Mouse (Mus musculus) adrenal gland, postnatal 36 days (tissue): ENCODE measurements at regions not wholly inside any gene's neighbourhood (a gene's known extent, or its start where the extent isn't known, plus 50 kb on each side); places are given as distances from the start of the nearest gene placed in this dataset.

Experiments
- DNase-seq, 2 experiments: peaks; one replicate each; pipeline ENCODE4 v3.0.0; 2021; ENCODE audit warnings: mixed read lengths in 1 of 2

GRCm38 (mm10) chr9:98791709-98792108 is 50.6 kb upstream of the Prr23a1 start:
- DNase-seq = no peak

GRCm38 (mm10) chr9:98773651-98774185 is 68.6 kb upstream of the Prr23a1 start:
- no peak for DNase-seq

DNA sequence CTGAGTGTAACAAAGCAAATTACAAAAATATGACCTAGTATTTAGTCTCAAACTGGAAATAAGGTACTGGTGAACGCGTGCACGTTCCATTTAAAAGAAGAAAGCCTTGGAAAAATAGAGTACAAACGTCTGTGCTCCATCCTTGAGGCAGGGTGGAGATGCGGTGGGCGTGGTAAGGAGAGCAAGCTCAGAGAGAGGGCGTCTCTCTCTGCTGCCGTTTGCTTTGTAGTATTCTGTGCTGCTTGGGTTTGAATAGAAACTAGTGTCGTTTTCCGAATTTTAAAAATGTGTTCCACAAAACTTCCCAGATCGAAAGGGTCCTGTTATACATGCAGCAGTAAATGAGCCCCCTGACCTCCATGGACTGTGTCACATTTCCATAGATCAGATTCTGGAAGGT is 69.1 kb upstream of the Prr23a1 start:
- no peak for DNase-seq

DNA sequence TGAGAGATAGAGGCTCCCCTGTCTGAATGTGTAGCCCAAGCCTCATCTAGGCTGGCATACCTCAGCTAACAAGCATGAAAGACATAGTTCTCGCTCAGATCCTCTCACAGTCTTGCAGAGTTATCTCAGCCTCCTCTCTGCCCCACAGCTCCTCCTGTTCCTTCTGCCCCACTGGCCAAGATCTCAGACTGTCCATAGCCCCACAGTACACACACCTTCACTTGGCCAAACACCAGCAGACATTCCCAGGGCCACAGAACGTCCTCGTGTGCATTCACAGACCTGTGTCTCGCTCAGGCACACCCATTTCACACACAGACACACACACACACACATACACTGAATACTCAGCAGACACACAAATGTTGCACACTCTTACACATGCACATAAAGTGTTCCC is 87.5 kb upstream of the Prr23a1 start:
- DNase-seq = no peak

- DNase-seq = no peak
Measured at GRCm38 (mm10) chr9:98753356-98753953, 88.8 kb upstream of the Prr23a1 start.

DNA sequence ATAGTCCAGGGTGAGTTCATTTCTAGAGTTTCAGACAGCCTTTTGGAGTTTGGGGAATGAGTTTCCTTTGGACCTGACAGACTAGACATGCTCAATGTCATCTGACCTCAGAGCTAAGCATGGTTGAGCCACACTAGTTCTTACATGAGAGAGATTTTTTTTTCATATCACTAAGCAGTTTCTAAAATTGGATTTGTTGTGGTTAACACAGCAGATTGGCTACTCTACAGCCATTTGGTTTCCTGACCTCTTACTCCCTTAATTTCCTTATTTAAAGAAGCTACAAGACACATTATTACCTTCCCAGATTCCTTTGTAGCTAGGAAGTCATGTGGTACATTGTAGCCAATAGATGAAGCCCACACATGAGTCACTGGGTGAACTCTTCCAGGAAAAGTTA is 98.5 kb upstream of the Prr23a1 start:
- DNase-seq = no peak

DNA sequence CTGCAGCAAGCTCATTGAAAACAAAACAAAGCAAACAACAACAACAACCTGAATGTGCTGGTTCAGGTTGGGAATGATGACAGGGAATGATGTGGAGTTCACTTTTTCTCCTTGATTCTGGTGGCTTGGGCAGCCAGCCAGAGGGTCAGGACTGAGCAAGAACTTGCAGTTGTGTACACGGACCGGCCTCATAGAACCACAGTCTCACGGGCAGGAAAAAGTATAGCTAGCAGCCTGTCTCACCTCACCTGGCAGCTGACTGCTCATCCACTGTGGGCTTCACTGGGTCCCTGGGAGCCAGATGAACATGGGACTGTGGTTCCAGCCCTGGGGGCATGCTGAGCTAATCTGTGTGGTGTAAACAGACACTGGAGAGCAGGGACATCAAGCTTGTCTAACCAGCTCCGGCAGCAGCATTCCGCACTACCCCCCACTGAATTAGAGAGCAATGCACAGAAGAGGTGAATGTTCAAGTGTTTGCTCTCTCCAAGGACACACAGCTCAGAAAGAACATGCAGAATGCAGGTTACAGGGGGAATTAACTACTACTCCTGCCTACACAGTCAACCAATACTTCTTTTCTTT is 114.9 kb upstream of the Prr23a1 start:
- no peak for DNase-seq

GRCm38 (mm10) chr9:98726638-98727037 is 115.7 kb upstream of the Prr23a1 start:
- no peak for DNase-seq

- DNase-seq = no peak
Measured at GRCm38 (mm10) chr9:98722885-98723284, 119.4 kb upstream of the Prr23a1 start.

DNA sequence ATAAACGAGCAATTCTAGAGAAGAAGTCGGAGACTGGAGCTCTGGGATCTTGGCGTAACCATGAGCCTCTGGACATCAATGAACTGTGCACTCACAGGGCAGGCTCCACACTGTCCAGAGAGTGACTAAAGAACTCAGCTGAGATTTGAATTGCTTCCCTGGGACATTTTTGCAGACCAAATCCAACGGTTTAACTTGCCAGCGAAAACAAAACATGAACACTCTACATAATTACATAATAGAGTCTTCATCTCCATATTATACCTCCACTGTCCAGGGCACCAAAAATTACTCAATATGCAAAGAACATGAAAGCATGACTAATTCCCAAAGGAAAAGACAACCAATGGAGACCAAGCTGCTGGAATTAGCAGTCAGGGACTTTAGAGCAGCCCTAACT is 119.9 kb upstream of the Mrps22 start:
- no peak for DNase-seq

DNA sequence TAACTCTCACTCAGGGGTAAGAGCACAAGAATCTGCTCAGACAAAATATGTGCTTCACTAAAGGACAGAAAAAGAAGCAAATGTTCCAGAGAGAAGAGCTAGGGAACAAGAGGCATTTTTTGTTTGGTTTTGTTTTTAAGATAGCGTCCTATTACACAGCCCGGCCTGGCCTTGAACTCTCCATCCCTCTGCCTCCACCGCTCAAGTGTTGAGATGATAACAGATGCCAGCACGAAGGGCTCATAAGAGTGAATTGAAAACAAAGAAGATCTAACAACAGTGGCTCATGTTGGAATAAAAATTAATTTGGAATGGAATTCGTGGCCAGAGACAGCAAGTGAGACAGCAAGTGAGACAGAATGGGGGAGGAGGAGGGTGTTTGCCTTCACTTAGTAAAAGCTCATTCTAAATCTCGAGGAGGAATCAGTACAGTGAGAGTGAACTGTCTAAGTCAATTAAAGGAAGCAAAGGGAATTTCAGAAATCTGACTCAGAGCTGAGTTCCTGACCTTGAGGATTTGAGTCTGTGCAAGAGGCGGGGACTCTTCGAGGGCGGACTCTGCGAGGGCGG is 116.3 kb upstream of the Mrps22 start:
- peak; percentile 32 to 39 for DNase-seq

DNA sequence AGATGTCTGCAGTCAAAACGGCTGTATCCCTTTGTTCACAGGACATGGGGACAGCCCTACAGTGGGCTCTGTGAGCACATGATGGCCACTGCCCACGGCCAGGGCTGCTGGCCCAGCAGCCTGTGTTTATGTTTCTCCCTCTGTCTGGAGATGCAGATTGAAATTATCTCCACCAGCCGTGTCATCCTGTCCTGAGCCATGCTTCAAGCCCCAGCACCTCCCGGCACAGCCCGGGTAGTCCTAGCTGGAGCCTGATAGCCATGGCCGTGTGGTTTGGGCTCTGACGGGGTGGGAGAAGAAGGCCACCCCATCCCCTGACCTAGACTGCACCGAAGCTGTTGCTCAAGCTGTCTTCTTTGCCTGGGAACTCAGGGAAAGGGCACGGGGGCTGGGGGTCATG is 113.2 kb upstream of the Mrps22 start:
- no peak for DNase-seq

DNA sequence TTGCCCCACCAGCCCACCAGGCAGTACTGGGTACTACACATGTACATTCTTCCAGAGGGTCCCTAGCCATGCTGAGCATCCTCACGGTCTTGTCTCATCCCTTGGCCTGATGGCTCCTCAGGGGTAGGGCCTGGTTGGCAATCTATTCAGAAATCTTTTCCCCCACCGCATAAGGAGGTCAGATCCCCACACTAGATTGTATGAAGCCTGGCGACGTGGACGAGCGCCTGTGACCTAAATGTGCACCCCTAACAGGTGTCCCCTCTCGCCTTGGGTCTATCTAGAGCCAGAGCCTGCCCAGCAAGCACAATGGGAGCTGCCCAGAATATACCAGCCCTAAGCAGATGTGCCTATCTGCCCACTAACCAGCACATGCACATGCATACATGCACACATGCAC is 111.4 kb upstream of the Mrps22 start:
- DNase-seq = no peak

GRCm38 (mm10) chr9:98712023-98712563 is 110.6 kb upstream of the Mrps22 start:
- no peak for DNase-seq

DNA sequence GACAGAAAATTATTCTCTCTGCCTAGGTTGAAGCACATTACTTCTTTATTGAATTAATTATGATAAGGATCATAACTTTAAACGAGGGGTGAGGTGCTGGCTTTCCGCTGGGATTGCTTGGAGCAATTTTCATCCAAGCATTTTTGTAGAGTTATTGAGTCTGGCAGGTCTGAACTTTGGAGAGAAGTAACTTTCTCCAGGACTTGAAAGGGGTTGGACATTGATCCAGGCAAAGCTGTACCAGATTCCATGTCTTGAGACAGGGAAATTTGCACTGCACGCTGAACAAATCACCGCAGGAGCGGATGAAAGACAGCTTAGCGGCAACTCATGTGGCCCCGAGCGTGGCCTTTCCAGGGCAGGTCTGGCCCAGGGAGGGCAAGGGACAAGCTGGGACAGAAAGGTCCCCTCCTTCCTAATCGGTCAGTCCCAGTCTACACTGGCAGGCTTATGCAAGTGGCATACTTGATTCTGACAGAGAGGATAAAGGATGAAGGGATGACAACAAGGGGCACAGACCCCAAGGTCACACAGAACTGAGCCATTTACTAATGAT is 108.8 kb upstream of the Mrps22 start:
- no peak for DNase-seq

DNA sequence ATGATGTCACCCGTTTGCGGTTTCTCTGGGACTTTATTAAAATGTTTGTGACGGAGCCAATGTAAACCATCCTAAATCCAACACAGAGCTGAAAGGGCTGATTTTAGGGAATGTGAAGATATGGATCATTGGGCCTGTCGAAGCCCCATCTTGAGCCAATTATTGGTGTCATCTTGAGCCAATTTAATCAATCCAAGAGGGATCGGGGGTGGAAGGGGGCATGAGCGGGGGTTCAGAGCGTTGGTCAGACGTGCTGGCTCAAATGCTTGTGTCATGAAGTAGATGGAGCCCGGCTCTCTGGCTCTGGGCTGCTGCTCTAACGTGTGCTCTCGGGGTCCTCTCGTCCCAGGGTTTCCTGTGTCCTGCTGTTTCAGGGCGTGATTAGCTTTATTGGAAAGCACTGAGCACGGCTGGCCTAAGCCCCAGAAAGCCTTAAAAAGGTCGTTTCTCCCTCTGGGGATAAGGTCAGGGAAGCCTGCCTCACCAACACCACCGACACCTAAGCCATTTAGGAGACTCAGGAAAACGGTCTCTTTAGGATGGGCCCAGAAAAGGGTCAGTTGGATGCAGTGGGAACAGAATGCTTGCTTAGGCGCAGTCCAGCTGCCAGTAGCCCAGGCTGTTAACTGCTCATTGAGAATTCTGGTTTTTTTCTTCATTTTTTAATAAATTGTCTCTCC is 106.7 kb upstream of the Mrps22 start:
- DNase-seq = no peak

- no peak for DNase-seq
Measured at GRCm38 (mm10) chr9:98707491-98707890, 106.0 kb upstream of the Mrps22 start.

DNA sequence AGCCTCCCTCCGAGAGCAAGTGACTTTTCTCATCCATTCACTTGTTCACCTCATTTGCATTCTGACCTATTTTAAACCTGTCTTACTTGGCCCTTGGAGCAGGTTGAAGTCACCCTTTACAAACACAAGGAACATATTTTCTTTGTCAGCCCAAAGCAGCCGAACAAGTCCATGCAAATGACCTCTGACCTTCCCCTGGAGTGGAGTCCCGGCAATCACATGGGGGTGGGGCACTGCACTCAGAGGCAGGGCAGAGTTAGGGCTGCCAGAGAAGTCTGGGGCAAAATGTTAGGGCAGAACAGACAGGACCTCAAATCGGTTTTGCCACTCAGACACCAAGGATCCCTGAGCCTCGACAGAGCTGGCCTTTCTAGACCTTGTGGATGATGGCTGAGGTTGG is 102.7 kb upstream of the Mrps22 start:
- no peak for DNase-seq

DNA sequence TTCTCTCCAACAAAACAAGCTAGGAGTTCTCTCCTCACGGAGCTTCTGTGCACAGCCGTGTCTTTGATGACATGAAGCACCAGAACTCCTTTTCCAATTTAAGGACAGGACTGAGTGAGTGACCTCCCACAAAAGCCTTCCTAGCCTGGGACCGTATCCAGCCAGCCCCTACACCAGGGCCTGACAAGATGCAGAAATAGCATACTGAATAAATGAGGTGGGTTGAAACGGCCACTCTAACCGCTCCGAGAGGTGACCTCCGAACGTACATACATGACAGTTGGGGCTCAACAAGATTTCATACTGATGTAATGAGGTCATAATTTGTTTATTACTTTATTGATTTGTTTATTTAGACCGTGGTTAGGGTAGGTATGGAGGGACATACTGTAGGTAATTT is 101.9 kb upstream of the Mrps22 start:
- DNase-seq = no peak

GRCm38 (mm10) chr9:98700571-98700970 is 99.1 kb upstream of the Mrps22 start:
- no peak for DNase-seq

DNA sequence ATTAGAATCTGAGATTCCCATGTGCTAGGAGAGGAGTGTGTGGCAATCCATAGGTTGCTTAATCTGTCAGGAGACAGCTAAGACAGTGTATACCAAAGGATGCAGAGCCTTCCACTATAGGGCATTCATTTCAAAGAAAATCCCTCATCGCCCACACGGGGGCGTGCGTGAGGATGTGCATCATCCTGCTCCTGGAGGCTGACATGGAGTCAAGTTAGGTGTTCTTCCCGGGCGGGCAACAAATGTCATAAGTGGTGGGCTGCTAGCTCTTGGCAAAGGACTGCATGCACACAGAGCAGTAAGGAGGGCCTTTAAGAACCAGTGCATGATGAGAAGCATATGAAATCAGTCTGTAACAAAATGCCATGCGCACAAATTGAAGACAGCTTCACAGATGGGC is 95.7 kb upstream of the Mrps22 start:
- DNase-seq = peak; percentile 13 to 55

DNA sequence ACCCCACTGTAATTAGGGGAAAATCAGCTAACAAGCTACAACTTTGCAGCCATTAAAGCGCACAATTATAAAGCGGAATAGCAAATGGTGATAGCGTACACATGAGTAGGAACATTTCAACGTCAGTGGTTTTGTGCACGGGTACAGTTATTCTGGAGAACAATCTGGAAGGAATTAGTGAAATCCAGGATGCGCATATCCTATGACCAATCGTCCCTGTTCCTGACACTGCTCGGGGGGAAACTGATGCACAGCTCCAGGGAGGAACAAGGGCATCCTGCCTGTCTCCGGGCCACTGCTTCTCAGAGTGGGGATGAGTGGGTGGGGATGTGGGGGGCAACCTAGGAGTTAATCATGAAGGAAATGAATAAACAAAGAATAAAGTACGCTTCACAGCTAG is 93.6 kb upstream of the Mrps22 start:
- DNase-seq = no peak
